Mouse (Mus musculus): ENCODE measurements around the gene Tbkbp1.

GRCm38 (mm10) chr11:97189231-97189630 is 37.9 kb upstream of the Tbkbp1 start:
- no peak for TF ChIP-seq CTCF (IDR thresholded peaks at IDR 0.05; ENCODE audit: insufficient read depth, low read depth, low read length)
- TF ChIP-seq POLR2A (IDR thresholded peaks at IDR 0.05; ENCODE audit: insufficient read depth, low read depth, low read length) = no peak
